Mouse (Mus musculus) lung, postnatal 36 days (tissue): ENCODE measurements around the gene E430018J23Rik.
"Not testable (repeated sequence)": the region's sequence is repeated elsewhere in the genome, so short reads cannot be mapped to it uniquely, and the experiment has no call there.

ENCODE experiments used
- DNase-seq: peaks from one replicate; pipeline ENCODE4 v3.0.0; 2022; ENCODE audit warnings: mixed read lengths

Gene E430018J23Rik

GRCm38 (mm10) chr7:127375271-127376245 lies 17.9 kb downstream of the E430018J23Rik start, which contains the start of gene Zfp747:
Gene Zfp747 (minus strand): TSS chr7:127376050.
- peak; percentile 99 for DNase-seq

GRCm38 (mm10) chr7:127371870-127372269 lies 21.6 kb downstream of the E430018J23Rik start:
- not testable (repeated sequence) for DNase-seq

GRCm38 (mm10) chr7:127371213-127371612 lies 22.2 kb downstream of the E430018J23Rik start:
- DNase-seq: no peak

- no peak for DNase-seq
Observed at GRCm38 (mm10) chr7:127366249-127366648, 27.2 kb downstream of the E430018J23Rik start.

GRCm38 (mm10) chr7:127364166-127364565 lies 29.3 kb downstream of the E430018J23Rik start:
- peak; percentile 29 for DNase-seq

GRCm38 (mm10) chr7:127363475-127363921 lies 29.9 kb downstream of the E430018J23Rik start:
- DNase-seq: peak; percentile 38

- DNase-seq: peak; percentile 69
Observed at GRCm38 (mm10) chr7:127362418-127362817, 31.0 kb downstream of the E430018J23Rik start.

GRCm38 (mm10) chr7:127361449-127361848 lies 32.0 kb downstream of the E430018J23Rik start:
- no peak for DNase-seq

- DNase-seq: no peak
Observed at GRCm38 (mm10) chr7:127360265-127360664, 33.2 kb downstream of the E430018J23Rik start.

GRCm38 (mm10) chr7:127358472-127358871 lies 35.0 kb downstream of the E430018J23Rik start:
- DNase-seq: no peak

- DNase-seq: no peak
Observed at GRCm38 (mm10) chr7:127357871-127358270, 35.6 kb downstream of the E430018J23Rik start.

- no peak for DNase-seq
Observed at GRCm38 (mm10) chr7:127355796-127356195, 37.6 kb downstream of the E430018J23Rik start.

- no peak for DNase-seq
Observed at GRCm38 (mm10) chr7:127351230-127352004, 42.0 kb downstream of the E430018J23Rik start.

- DNase-seq: peak; percentile 94
Observed at GRCm38 (mm10) chr7:127346676-127347075, 46.8 kb downstream of the E430018J23Rik start.

GRCm38 (mm10) chr7:127345512-127346325 lies 47.7 kb downstream of the E430018J23Rik start, which contains the start of gene Zfp768:
Gene Zfp768 (minus strand): TSS chr7:127345589.
- peak; percentile 94 for DNase-seq

GRCm38 (mm10) chr7:127345092-127345491 lies 48.3 kb downstream of the E430018J23Rik start:
- peak; percentile 42 for DNase-seq

GRCm38 (mm10) chr7:127344371-127344770 lies 49.1 kb downstream of the E430018J23Rik start:
- no peak for DNase-seq

GRCm38 (mm10) chr7:127343351-127344019 lies 49.9 kb downstream of the E430018J23Rik start:
- no peak for DNase-seq

- DNase-seq: no peak
Observed at GRCm38 (mm10) chr7:127342888-127343287, 50.5 kb downstream of the E430018J23Rik start.

GRCm38 (mm10) chr7:127342332-127342731 lies 51.1 kb downstream of the E430018J23Rik start:
- peak; percentile 27 for DNase-seq

- DNase-seq: peak; percentile 54
Observed at GRCm38 (mm10) chr7:127341861-127342260, 51.6 kb downstream of the E430018J23Rik start.

- DNase-seq: no peak
Observed at GRCm38 (mm10) chr7:127341356-127341755, 52.1 kb downstream of the E430018J23Rik start.
